Mouse (Mus musculus): ENCODE measurements around the gene Kcnmb4. TPM values are rescaled to one million over a fixed set of nuclear protein-coding genes. Genes with fewer than 3 reads are reported as not detected.

The Kcnmb4 gene
- total and polyA plus RNA-seq, 3 experiments, result 0.80 to 1.1 (median 1.0) TPM

GRCm38 (mm10) chr10:116416142-116416541 lies 57.5 kb downstream of the Kcnmb4 start:
- Histone ChIP-seq H3K9ac (ENCODE audit: insufficient read depth, low read depth) (no peak overlapping the region), H3K4me1 (ENCODE audit: control insufficient read depth in 1 of 2, insufficient read depth in 2 of 2) (no peaks in the 10 kb centered on the region), H3K4me2 (ENCODE audit: insufficient read depth, low read depth, poor library complexity, severe bottlenecking) (no peak overlapping the region), H3K27me3 (replicated peaks) (peaks cover 1% of the 10 kb centered on the region), H3K79me2 (replicated peaks; ENCODE audit: control insufficient read depth, extremely low read depth, insufficient read depth, poor library complexity, severe bottlenecking) (no peaks in the 10 kb centered on the region), H3K4me3 (replicated peaks in 1 of 3; ENCODE audit: low read depth in 2 of 3, low read length in 2 of 3, poor library complexity in 1 of 3) (no peak overlapping the region), H3K36me3 (replicated peaks in 1 of 2; ENCODE audit: control insufficient read depth in 1 of 2, insufficient read depth in 1 of 2, low read length in 1 of 2) (no peaks in the 10 kb centered on the region), H3K27ac (ENCODE audit: insufficient read depth, low read depth) (no peak overlapping the region), H3K9me3 (replicated peaks; ENCODE audit: low read length) (no peaks in the 10 kb centered on the region)
- DNase-seq (ENCODE audit: extremely low read depth), result no peak
- no peak for TF ChIP-seq TCF12 (IDR thresholded peaks at IDR 0.05; ENCODE audit: low read depth, low read length)
- no peak for TF ChIP-seq CHD2 (IDR thresholded peaks at IDR 0.05; ENCODE audit: low read length)
- no peak for TF ChIP-seq POLR2AphosphoS2 (IDR thresholded peaks at IDR 0.05; ENCODE audit: low read depth, low read length)
- no peak for TF ChIP-seq KAT2A (IDR thresholded peaks at IDR 0.05; ENCODE audit: insufficient replicate concordance, low read length)
- no peak for TF ChIP-seq ZNF384 (IDR thresholded peaks at IDR 0.05; ENCODE audit: low read depth, low read length)
- in situ Hi-C loops (cut with MboI; ENCODE audit: low pct_ligation_motif_present, low pct_unique_long_range_greater_than_20kb, low sequenced_read_pairs), result no loop called here
- dilution Hi-C loops (cut with MboI; ENCODE audit: extremely low pct_ligation_motif_present, extremely low pct_unique_long_range_greater_than_20kb, low sequenced_read_pairs), result no loop called here

- Histone ChIP-seq H3K4me2 (ENCODE audit: insufficient read depth, low read depth, poor library complexity, severe bottlenecking) (no peak overlapping the region), H3K79me2 (replicated peaks; ENCODE audit: control insufficient read depth, extremely low read depth, insufficient read depth, poor library complexity, severe bottlenecking) (no peaks in the 10 kb centered on the region), H3K36me3 (replicated peaks in 1 of 2; ENCODE audit: control insufficient read depth in 1 of 2, insufficient read depth in 1 of 2, low read length in 1 of 2) (no peaks in the 10 kb centered on the region), H3K27ac (ENCODE audit: insufficient read depth, low read depth) (no peak overlapping the region), H3K9me3 (replicated peaks; ENCODE audit: low read length) (no peaks in the 10 kb centered on the region), H3K4me1 (ENCODE audit: control insufficient read depth in 1 of 2, insufficient read depth in 2 of 2) (no peaks in the 10 kb centered on the region), H3K4me3 (replicated peaks in 1 of 3; ENCODE audit: low read depth in 2 of 3, low read length in 2 of 3, poor library complexity in 1 of 3) (no peak overlapping the region), H3K9ac (ENCODE audit: insufficient read depth, low read depth) (no peak overlapping the region), H3K27me3 (replicated peaks) (peaks cover 1% of the 10 kb centered on the region)
- in situ Hi-C loops (cut with MboI; ENCODE audit: low pct_ligation_motif_present, low pct_unique_long_range_greater_than_20kb, low sequenced_read_pairs) (no loop called here), dilution Hi-C loops (cut with MboI; ENCODE audit: extremely low pct_ligation_motif_present, extremely low pct_unique_long_range_greater_than_20kb, low sequenced_read_pairs) (no loop called here)
- no peak for TF ChIP-seq JUN (IDR thresholded peaks at IDR 0.05; ENCODE audit: insufficient read depth, low read depth, low read length)
- no peak for TF ChIP-seq NRF1 (IDR thresholded peaks at IDR 0.05; ENCODE audit: low read depth, low read length)
- TF ChIP-seq MXI1 (IDR thresholded peaks at IDR 0.05; ENCODE audit: low read depth, low read length), result no peak
- no peak for TF ChIP-seq MAX (IDR thresholded peaks at IDR 0.05; ENCODE audit: low read length)
- TF ChIP-seq ZNF384 (IDR thresholded peaks at IDR 0.05; ENCODE audit: low read depth, low read length), result no peak
- no peak for TF ChIP-seq TCF12 (IDR thresholded peaks at IDR 0.05; ENCODE audit: low read depth, low read length)
- TF ChIP-seq ZMIZ1 (IDR thresholded peaks at IDR 0.05; ENCODE audit: low read depth, low read length), result no peak
- no peak for TF ChIP-seq E2F4 (IDR thresholded peaks at IDR 0.05; ENCODE audit: insufficient replicate concordance, low read depth, low read length)
- no peak for TF ChIP-seq EP300 (IDR thresholded peaks at IDR 0.05; ENCODE audit: low read length)
- TF ChIP-seq TBP (conservative IDR thresholded peaks at IDR 0.05; ENCODE audit: low read depth, low read length), result no peak
- TF ChIP-seq POLR2AphosphoS2 (IDR thresholded peaks at IDR 0.05; ENCODE audit: low read depth, low read length), result no peak
- TF ChIP-seq CTCF (conservative IDR thresholded peaks at IDR 0.05 in 1 of 2, IDR thresholded peaks at IDR 0.05 in 1 of 2; ENCODE audit: low read depth in 2 of 2, low read length in 2 of 2), result no peak
- no peak for TF ChIP-seq NELFE (IDR thresholded peaks at IDR 0.05; ENCODE audit: low read depth, low read length)
- no peak for DNase-seq (ENCODE audit: extremely low read depth)
Observed at GRCm38 (mm10) chr10:116410826-116411225, 62.9 kb downstream of the Kcnmb4 start.

Measured in CH12.LX (cell line).